ENCODE assay signal across 8 mouse cellular contexts in the genomic region with DNA sequence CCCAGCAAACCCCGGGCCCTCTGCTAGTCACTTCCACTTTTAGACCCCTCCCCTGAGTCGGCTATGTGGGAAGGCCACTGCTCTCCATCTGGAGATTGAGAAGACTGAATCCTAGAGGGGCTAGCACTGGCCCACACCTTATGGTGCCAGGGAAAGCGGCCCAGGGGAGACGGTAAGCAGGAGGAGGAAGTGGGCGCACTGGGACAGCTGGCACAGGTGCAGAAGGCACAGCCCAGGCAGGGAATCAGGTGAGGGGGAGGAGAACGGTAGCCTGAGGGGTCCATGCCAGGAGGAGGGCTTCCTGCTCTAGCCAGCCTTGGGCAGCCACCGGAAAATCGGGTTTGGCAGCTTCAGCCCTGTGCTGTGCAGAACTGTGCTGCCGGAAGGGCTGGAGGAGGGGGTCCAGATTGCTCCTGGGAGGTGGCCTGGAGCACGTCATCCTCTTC. TPM values are rescaled to one million over a fixed set of nuclear protein-coding genes. Genes with fewer than 3 reads are reported as not detected.
DNase-seq lines count a peak whose midpoint lies in the region; ATAC-seq and TF ChIP-seq lines count a peak whose summit lies in the region.

No protein-coding gene starts in this region.

- no peaks in the 10 kb centered on the region for H3K36me3 ChIP-seq in forebrain, embryonic 11.5 days (ENCODE audit: control insufficient read depth, insufficient read depth, low read length)
- H3K36me3 ChIP-seq in heart, embryonic 14.5 days (ENCODE audit: control insufficient read depth, insufficient read depth, low read length), result no peaks in the 10 kb centered on the region
- no peaks in the 10 kb centered on the region for H3K36me3 ChIP-seq in kidney, postnatal 0 days (ENCODE audit: insufficient read depth, low read length)
- no peaks in the 10 kb centered on the region for H3K36me3 ChIP-seq in liver, embryonic 14.5 days (replicated peaks; ENCODE audit: control insufficient read depth, insufficient read depth, low read depth)
- no peaks in the 10 kb centered on the region for H3K36me3 ChIP-seq in neural tube, embryonic 13.5 days

- 0 out of 2 replicates have a peak overlapping the region, but pooled peaks have one; percentile 8 for H3K4me2 ChIP-seq in forebrain, embryonic 11.5 days (ENCODE audit: low read depth, low read length, severe bottlenecking)
- peak overlapping the region; percentile 61 for H3K4me2 ChIP-seq in heart, embryonic 14.5 days (ENCODE audit: low read length)
- H3K4me2 ChIP-seq in kidney, postnatal 0 days (ENCODE audit: low read length), result peak overlapping the region; percentile 41
- H3K4me2 ChIP-seq in liver, embryonic 14.5 days (ENCODE audit: low read depth), result peak overlapping the region; percentile 40
- H3K4me2 ChIP-seq in neural tube, embryonic 13.5 days, result peak overlapping the region; percentile 33; the same call in 1 of the 2 replicates

- 37% methylated on average over 10 of the region's 10 CpGs for WGBS in forebrain, embryonic 11.5 days
- WGBS in heart, embryonic 14.5 days, result 12% methylated on average over 10 of the region's 10 CpGs
- 16% methylated on average over 10 of the region's 10 CpGs for WGBS in kidney, postnatal 0 days
- 6% methylated on average over 10 of the region's 10 CpGs for WGBS in liver, embryonic 14.5 days (ENCODE audit: insufficient replicate concordance)
- 38% methylated on average over 10 of the region's 10 CpGs for WGBS in neural tube, embryonic 13.5 days

- TF ChIP-seq EP300 in liver, embryonic 14.5 days (IDR thresholded peaks at IDR 0.05; ENCODE audit: low read depth), result no peak

- no peak overlapping the region for H3K9ac ChIP-seq in forebrain, embryonic 11.5 days (ENCODE audit: low read length)
- H3K9ac ChIP-seq in heart, embryonic 14.5 days (ENCODE audit: low read length), result peak overlapping the region; percentile 66
- peak overlapping the region; percentile 49 for H3K9ac ChIP-seq in kidney, postnatal 0 days (ENCODE audit: low read depth, low read length)
- H3K9ac ChIP-seq in liver, embryonic 14.5 days (replicated peaks), result no peak overlapping the region
- H3K9ac ChIP-seq in neural tube, embryonic 13.5 days, result no peak overlapping the region

- TF ChIP-seq CTCF in kidney, postnatal 0 days (IDR thresholded peaks at IDR 0.05; ENCODE audit: low read depth), result no peak
- no peak for TF ChIP-seq CTCF in liver, embryonic 14.5 days (IDR thresholded peaks at IDR 0.05; ENCODE audit: low read depth)

- no peak overlapping the region for H3K4me3 ChIP-seq in forebrain, embryonic 11.5 days (ENCODE audit: low read depth, low read length)
- peak overlapping the region; percentile 7 to 16; a peak in 1 of 4 replicates for H3K4me3 ChIP-seq in heart, embryonic 14.5 days (ENCODE audit: control insufficient read depth in 1 of 2, insufficient read depth in 1 of 2, low read depth in 1 of 2, low read length in 2 of 2)
- H3K4me3 ChIP-seq in kidney, postnatal 0 days (replicated peaks; ENCODE audit: low read depth, low read length), result peak overlapping the region; percentile 6; the same call in 1 of the 2 replicates
- H3K4me3 ChIP-seq in liver, embryonic 14.5 days (ENCODE audit: insufficient read depth in 1 of 2, low read depth in 2 of 2, low read length in 2 of 2), result no peak overlapping the region
- H3K4me3 ChIP-seq in neural tube, embryonic 13.5 days, result no peak overlapping the region

- no peaks in the 10 kb centered on the region for H3K27me3 ChIP-seq in forebrain, embryonic 11.5 days (ENCODE audit: control insufficient read depth, insufficient read depth, low read length)
- no peaks in the 10 kb centered on the region for H3K27me3 ChIP-seq in heart, embryonic 14.5 days (ENCODE audit: control insufficient read depth, insufficient read depth, low read length)
- H3K27me3 ChIP-seq in kidney, postnatal 0 days (ENCODE audit: insufficient read depth, low read length), result no peaks in the 10 kb centered on the region
- no peaks in the 10 kb centered on the region; the same call in 1 of the 2 replicates for H3K27me3 ChIP-seq in liver, embryonic 14.5 days (ENCODE audit: control insufficient read depth, insufficient read depth, low read length)
- H3K27me3 ChIP-seq in neural tube, embryonic 13.5 days, result no peaks in the 10 kb centered on the region

- no peak for ATAC-seq in forebrain, embryonic 11.5 days (replicated peaks; ENCODE audit: low FRiP score)
- peak; percentile 65 for ATAC-seq in heart, embryonic 14.5 days (ENCODE audit: insufficient number of reproducible peaks, insufficient read depth, low FRiP score, low read depth)
- peak; percentile 93 for ATAC-seq in kidney, postnatal 0 days (replicated peaks; ENCODE audit: low FRiP score, low read depth)
- no peak for ATAC-seq in liver, embryonic 14.5 days (ENCODE audit: insufficient read depth)
- ATAC-seq in neural tube, embryonic 13.5 days (ENCODE audit: low read depth), result peak; percentile 64; the same call in 1 of the 2 replicates

- H3K9me3 ChIP-seq in forebrain, embryonic 11.5 days (ENCODE audit: control insufficient read depth, low read length), result no peaks in the 10 kb centered on the region
- no peaks in the 10 kb centered on the region for H3K9me3 ChIP-seq in heart, embryonic 14.5 days (ENCODE audit: control insufficient read depth, low read length)
- no peaks in the 10 kb centered on the region for H3K9me3 ChIP-seq in kidney, postnatal 0 days (replicated peaks; ENCODE audit: low read length)
- H3K9me3 ChIP-seq in liver, embryonic 14.5 days (ENCODE audit: control insufficient read depth, low read length), result no peaks in the 10 kb centered on the region
- H3K9me3 ChIP-seq in neural tube, embryonic 13.5 days, result no peaks in the 10 kb centered on the region

- peaks cover 3% of the 10 kb centered on the region; the same call in 1 of the 2 replicates for H3K4me1 ChIP-seq in forebrain, embryonic 11.5 days (replicated peaks; ENCODE audit: control insufficient read depth, insufficient read depth, low read length)
- peaks cover 30 to 35% of the 10 kb centered on the region in 2 experiments for H3K4me1 ChIP-seq in heart, embryonic 14.5 days (ENCODE audit: control insufficient read depth in 2 of 2, insufficient read depth in 2 of 2, low read length in 2 of 2)
- peaks cover 35% of the 10 kb centered on the region for H3K4me1 ChIP-seq in kidney, postnatal 0 days (replicated peaks; ENCODE audit: insufficient read depth, low read length)
- H3K4me1 ChIP-seq in liver, embryonic 14.5 days (replicated peaks; ENCODE audit: control insufficient read depth in 2 of 2, insufficient read depth in 2 of 2, low read length in 1 of 2), result peaks cover 18 to 24% of the 10 kb centered on the region in 2 experiments
- peaks cover 28% of the 10 kb centered on the region for H3K4me1 ChIP-seq in neural tube, embryonic 13.5 days (replicated peaks)

- peak overlapping the region; percentile 31 for H3K27ac ChIP-seq in forebrain, embryonic 11.5 days (ENCODE audit: low read depth, low read length)
- H3K27ac ChIP-seq in heart, embryonic 14.5 days (replicated peaks in 1 of 2; ENCODE audit: control insufficient read depth in 1 of 2, insufficient read depth in 1 of 2, low read depth in 2 of 2, low read length in 2 of 2), result peak overlapping the region; percentile 76 to 91
- H3K27ac ChIP-seq in kidney, postnatal 0 days, result peak overlapping the region; percentile 90
- no peak overlapping the region for H3K27ac ChIP-seq in liver, embryonic 14.5 days
- H3K27ac ChIP-seq in neural tube, embryonic 13.5 days (replicated peaks), result peak overlapping the region; percentile 55

- peak; percentile 66 for DNase-seq in layer of hippocampus, adult 11-12 months (ENCODE audit: low spot score)
- DNase-seq in layer of hippocampus, adult 9-10 months (ENCODE audit: low spot score), result no peak
- DNase-seq in forebrain, embryonic 11.5 days (ENCODE audit: low spot score), result peak; percentile 68
- DNase-seq in kidney, postnatal 0 days (ENCODE audit: low spot score), result peak; percentile 82
- DNase-seq in liver, embryonic 14.5 days (ENCODE audit: low read depth in 3 of 3, low spot score in 3 of 3), result no peak
- peak; percentile 51 to 58 for DNase-seq in thymus, postnatal 10 days (ENCODE audit: low spot score in 2 of 2)

RNA-seq across cellular contexts. Expression of a gene that starts 3.4 kb away (rescaled TPM):
- not detected in 2 replicates for polyA plus RNA-seq in forebrain, embryonic 11.5 days (2014; fragmentation: Nextera tagmentation; extraction: Ambion mirVana)
- not detected in 2 replicates for polyA plus RNA-seq in heart, embryonic 14.5 days (2014; fragmentation: Nextera tagmentation; extraction: Ambion mirVana)
- polyA plus RNA-seq in kidney, postnatal 0 days (2015; fragmentation: Nextera tagmentation; extraction: Ambion mirVana), result not detected in 2 replicates
- not detected in 2 replicates for polyA plus RNA-seq in liver, embryonic 14.5 days (2012; rRNA removed)
- not detected in 2 replicates for polyA plus RNA-seq in liver, embryonic 14.5 days (2014; fragmentation: Nextera tagmentation; extraction: Ambion mirVana)
- polyA plus RNA-seq in neural tube, embryonic 13.5 days (2015; fragmentation: Nextera tagmentation; extraction: Ambion mirVana), result not detected in 2 replicates

RNA-seq across cellular contexts. Expression of a gene that starts 3.4 kb away (rescaled TPM):
- polyA plus RNA-seq in forebrain, embryonic 11.5 days (2014; fragmentation: Nextera tagmentation; extraction: Ambion mirVana), result not detected in 2 replicates
- polyA plus RNA-seq in heart, embryonic 14.5 days (2014; fragmentation: Nextera tagmentation; extraction: Ambion mirVana), result not detected in 2 replicates
- not detected in 2 replicates for polyA plus RNA-seq in kidney, postnatal 0 days (2015; fragmentation: Nextera tagmentation; extraction: Ambion mirVana)
- not detected in 2 replicates for polyA plus RNA-seq in liver, embryonic 14.5 days (2012; rRNA removed)
- polyA plus RNA-seq in liver, embryonic 14.5 days (2014; fragmentation: Nextera tagmentation; extraction: Ambion mirVana), result not detected in 2 replicates
- polyA plus RNA-seq in neural tube, embryonic 13.5 days (2015; fragmentation: Nextera tagmentation; extraction: Ambion mirVana), result not detected in 2 replicates

RNA-seq across cellular contexts. Expression of a gene that starts 9.2 kb away (rescaled TPM):
- 0.19 TPM in 1 of 2 replicates, not detected in the other for polyA plus RNA-seq in forebrain, embryonic 11.5 days (2014; fragmentation: Nextera tagmentation; extraction: Ambion mirVana)
- 0.19 TPM in 1 of 2 replicates, not detected in the other for polyA plus RNA-seq in heart, embryonic 14.5 days (2014; fragmentation: Nextera tagmentation; extraction: Ambion mirVana)
- 16.5 and 20.0 TPM in 2 replicates for polyA plus RNA-seq in kidney, postnatal 0 days (2015; fragmentation: Nextera tagmentation; extraction: Ambion mirVana)
- 0.12 TPM in 1 of 2 replicates, not detected in the other for polyA plus RNA-seq in liver, embryonic 14.5 days (2012; rRNA removed)
- polyA plus RNA-seq in liver, embryonic 14.5 days (2014; fragmentation: Nextera tagmentation; extraction: Ambion mirVana), result not detected in 2 replicates
- polyA plus RNA-seq in neural tube, embryonic 13.5 days (2015; fragmentation: Nextera tagmentation; extraction: Ambion mirVana), result not detected in 2 replicates

RNA-seq across cellular contexts. Expression of a gene that starts 25.4 kb away (rescaled TPM):
- polyA plus RNA-seq in forebrain, embryonic 11.5 days (2014; fragmentation: Nextera tagmentation; extraction: Ambion mirVana), result 2.3 and 2.8 TPM in 2 replicates
- 2.2 and 2.7 TPM in 2 replicates for polyA plus RNA-seq in heart, embryonic 14.5 days (2014; fragmentation: Nextera tagmentation; extraction: Ambion mirVana)
- polyA plus RNA-seq in kidney, postnatal 0 days (2015; fragmentation: Nextera tagmentation; extraction: Ambion mirVana), result 4.5 and 4.9 TPM in 2 replicates
- polyA plus RNA-seq in liver, embryonic 14.5 days (2012; rRNA removed), result 0.06 and 0.10 TPM in 2 replicates
- polyA plus RNA-seq in liver, embryonic 14.5 days (2014; fragmentation: Nextera tagmentation; extraction: Ambion mirVana), result 0.10 and 0.18 TPM in 2 replicates
- polyA plus RNA-seq in neural tube, embryonic 13.5 days (2015; fragmentation: Nextera tagmentation; extraction: Ambion mirVana), result 1.7 and 2.0 TPM in 2 replicates

RNA-seq across cellular contexts. Expression of a gene that starts 44.9 kb away (rescaled TPM):
- 58.0 and 71.4 TPM in 2 replicates for polyA plus RNA-seq in forebrain, embryonic 11.5 days (2014; fragmentation: Nextera tagmentation; extraction: Ambion mirVana)
- polyA plus RNA-seq in heart, embryonic 14.5 days (2014; fragmentation: Nextera tagmentation; extraction: Ambion mirVana), result 14.6 and 16.7 TPM in 2 replicates
- 13.9 and 18.6 TPM in 2 replicates for polyA plus RNA-seq in kidney, postnatal 0 days (2015; fragmentation: Nextera tagmentation; extraction: Ambion mirVana)
- 0.77 and 0.89 TPM in 2 replicates for polyA plus RNA-seq in liver, embryonic 14.5 days (2012; rRNA removed)
- 0.57 and 1.0 TPM in 2 replicates for polyA plus RNA-seq in liver, embryonic 14.5 days (2014; fragmentation: Nextera tagmentation; extraction: Ambion mirVana)
- polyA plus RNA-seq in neural tube, embryonic 13.5 days (2015; fragmentation: Nextera tagmentation; extraction: Ambion mirVana), result 72.3 and 78.9 TPM in 2 replicates

Comparison
In these comparisons a context has a peak if more than half of its experiments do, and no peak if none do; other contexts are left out.
1. DNase-seq: peak in layer of hippocampus, adult 11-12 months (single experiment), forebrain, embryonic 11.5 days (single experiment), kidney, postnatal 0 days (single experiment) and thymus, postnatal 10 days (2 of 2); none in layer of hippocampus, adult 9-10 months (single experiment) and liver, embryonic 14.5 days (0 of 3).
2. ATAC-seq: peak in heart, embryonic 14.5 days (single experiment), kidney, postnatal 0 days (single experiment) and neural tube, embryonic 13.5 days (single experiment); none in forebrain, embryonic 11.5 days (single experiment) and liver, embryonic 14.5 days (single experiment).
3. H3K4me2 ChIP-seq: peak in every context shown above with its lines; median percentile 61 in heart, embryonic 14.5 days; 41 in kidney, postnatal 0 days; 40 in liver, embryonic 14.5 days; 33 in neural tube, embryonic 13.5 days; 8 in forebrain, embryonic 11.5 days.
4. H3K4me3 ChIP-seq: peak in heart, embryonic 14.5 days (2 of 2) and kidney, postnatal 0 days (single experiment); none in forebrain, embryonic 11.5 days (single experiment), liver, embryonic 14.5 days (0 of 2) and neural tube, embryonic 13.5 days (single experiment).
5. H3K9ac ChIP-seq: peak in heart, embryonic 14.5 days (single experiment) and kidney, postnatal 0 days (single experiment); none in forebrain, embryonic 11.5 days (single experiment), liver, embryonic 14.5 days (single experiment) and neural tube, embryonic 13.5 days (single experiment).
6. RNA of a gene that starts 9.2 kb away (polyA plus RNA-seq): 16.5 to 20.0 TPM in kidney, postnatal 0 days; 0.19 TPM in heart, embryonic 14.5 days, 0.19 TPM in forebrain, embryonic 11.5 days, not detected in neural tube, embryonic 13.5 days and 0.12 TPM in liver, embryonic 14.5 days; every median in the first group is over 10 times any median in the second.